Comparison of ENCODE assay signal across 28 mouse cellular contexts in genomic region chr14:80408317-80408716, GRCm38 (mm10).
"Had no signal": no experiment of that assay in that cellular context is flagged by ENCODE, and none has a peak within 500 bp of the region (broad histone marks: within the 10 kb centered on the region; RNA-seq: fewer than 3 reads in every experiment).

No protein-coding gene starts in this region.

- H3K4me3 ChIP-seq: limb, embryonic 10.5 days; limb, embryonic 12.5 days; limb, embryonic 13.5 days; limb, embryonic 15.5 days; liver, embryonic 12.5 days; liver, embryonic 13.5 days; liver, embryonic 15.5 days; lung, embryonic 15.5 days; megakaryocyte, embryonic 14.5 days; midbrain, embryonic 10.5 days; midbrain, embryonic 12.5 days; midbrain, embryonic 13.5 days; midbrain, embryonic 15.5 days; myocyte; neural tube, embryonic 12.5 days had no signal

- H3K4me1 ChIP-seq: limb, embryonic 10.5 days; limb, embryonic 12.5 days; limb, embryonic 13.5 days; limb, embryonic 15.5 days; liver, embryonic 12.5 days; liver, embryonic 13.5 days; liver, embryonic 15.5 days; lung, embryonic 15.5 days; megakaryocyte, embryonic 14.5 days; midbrain, embryonic 10.5 days; midbrain, embryonic 12.5 days; midbrain, embryonic 13.5 days; midbrain, embryonic 15.5 days; neural tube, embryonic 12.5 days had no signal

- H3K27me3 ChIP-seq: limb, embryonic 12.5 days; limb, embryonic 13.5 days; limb, embryonic 15.5 days; liver, embryonic 12.5 days; liver, embryonic 13.5 days; liver, embryonic 15.5 days; lung, embryonic 15.5 days; megakaryocyte, embryonic 14.5 days; midbrain, embryonic 12.5 days; midbrain, embryonic 13.5 days; midbrain, embryonic 15.5 days; neural tube, embryonic 12.5 days had no signal

- H3K9me3 ChIP-seq: limb, embryonic 10.5 days; limb, embryonic 12.5 days; limb, embryonic 13.5 days; limb, embryonic 15.5 days; liver, embryonic 13.5 days; liver, embryonic 15.5 days; lung, embryonic 15.5 days; midbrain, embryonic 10.5 days; midbrain, embryonic 12.5 days; midbrain, embryonic 13.5 days; midbrain, embryonic 15.5 days; neural tube, embryonic 12.5 days had no signal

- DNase-seq: left cerebral cortex, postnatal 4 days; liver; liver, embryonic 13.5 days; liver, postnatal 0 days; lung, adult 18-20 months; lung, adult 2 months; lung, embryonic 14.5 days; lung, postnatal 10 days; lung, postnatal 14 days; lung, postnatal 36 days; lung, postnatal 4 days; midbrain, embryonic 14.5 days had no signal

- H3K9ac ChIP-seq: limb, embryonic 12.5 days; limb, embryonic 13.5 days; limb, embryonic 15.5 days; liver, embryonic 12.5 days; liver, embryonic 13.5 days; liver, embryonic 14.5 days; liver, embryonic 15.5 days; liver, postnatal 0 days; lung, embryonic 14.5 days; lung, embryonic 15.5 days; midbrain, embryonic 12.5 days; midbrain, embryonic 13.5 days; midbrain, embryonic 15.5 days; neural tube, embryonic 12.5 days had no signal

- H3K36me3 ChIP-seq: limb, embryonic 10.5 days; limb, embryonic 12.5 days; limb, embryonic 13.5 days; limb, embryonic 15.5 days; liver, embryonic 12.5 days; liver, embryonic 13.5 days; liver, embryonic 15.5 days; lung, embryonic 15.5 days; midbrain, embryonic 10.5 days; midbrain, embryonic 12.5 days; midbrain, embryonic 13.5 days; midbrain, embryonic 15.5 days; neural tube, embryonic 12.5 days had no signal

- H3K27ac ChIP-seq: limb, embryonic 10.5 days; limb, embryonic 12.5 days; limb, embryonic 13.5 days; limb, embryonic 15.5 days; liver, embryonic 12.5 days; liver, embryonic 13.5 days; liver, embryonic 14.5 days; liver, embryonic 15.5 days; lung, embryonic 15.5 days; macrophage; midbrain, embryonic 10.5 days; midbrain, embryonic 12.5 days; midbrain, embryonic 13.5 days; midbrain, embryonic 15.5 days; neural tube, embryonic 12.5 days had no signal
